Mouse (Mus musculus): ENCODE data around the gene Vmn2r23.
"Not testable (repeated sequence)": the region's sequence is repeated elsewhere in the genome, so short reads cannot be mapped to it uniquely, and the experiment has no call there.

The Vmn2r23 gene

GRCm38 (mm10) chr6:123702370-123702769, at the start of gene Vmn2r23:
Gene Vmn2r23, plus strand, starts transcription at chr6:123702670.
- DNase-seq (ENCODE audit: extremely low read depth, low read depth), result no peak

- DNase-seq (ENCODE audit: extremely low read depth, low read depth), result peak; percentile 44
Measured at GRCm38 (mm10) chr6:123657040-123657439, 45.4 kb upstream of the Vmn2r23 start.

- DNase-seq (ENCODE audit: extremely low read depth, low read depth), result not testable (repeated sequence)
Measured at GRCm38 (mm10) chr6:123696639-123697038, 5.8 kb upstream of the Vmn2r23 start.

GRCm38 (mm10) chr6:123697213-123697612, 5.3 kb upstream of the Vmn2r23 start:
- no peak for DNase-seq (ENCODE audit: extremely low read depth, low read depth)

GRCm38 (mm10) chr6:123770031-123770430, 67.6 kb downstream of the Vmn2r23 start:
- no peak for DNase-seq (ENCODE audit: extremely low read depth, low read depth)

- DNase-seq (ENCODE audit: extremely low read depth, low read depth), result no peak
Measured at GRCm38 (mm10) chr6:123778579-123778978, 76.1 kb downstream of the Vmn2r23 start, which contains the start of gene Vmn2r24. Gene Vmn2r24, plus strand, starts transcription at chr6:123778879.

- peak; percentile 2 for DNase-seq (ENCODE audit: extremely low read depth, low read depth)
Measured at GRCm38 (mm10) chr6:123784857-123785256, 82.4 kb downstream of the Vmn2r23 start.

- DNase-seq (ENCODE audit: extremely low read depth, low read depth), result no peak
Measured at GRCm38 (mm10) chr6:123793746-123794145, 91.3 kb downstream of the Vmn2r23 start.
